18 mouse cellular contexts compared by ENCODE assay signal in genomic region chr5:24651356-24651755, GRCm38 (mm10). TPM values are rescaled to one million over a fixed set of nuclear protein-coding genes. Genes with fewer than 3 reads are reported as not detected.
DNase-seq lines count a peak whose midpoint lies in the region; ATAC-seq and TF ChIP-seq lines count a peak whose summit lies in the region.
"Had no signal": no experiment of that assay in that cellular context is flagged by ENCODE, and none has a peak within 500 bp of the region (broad histone marks: within the 10 kb centered on the region; RNA-seq: fewer than 3 reads in every experiment).

No protein-coding gene starts in this region.

- 90% methylated on average over 6 of the region's 6 CpGs for WGBS in forebrain, embryonic 15.5 days
- 84% methylated on average over 6 of the region's 6 CpGs for WGBS in forebrain, postnatal 0 days
- 84% methylated on average over 6 of the region's 6 CpGs for WGBS in hindbrain, embryonic 12.5 days
- WGBS in hindbrain, embryonic 16.5 days, result 81% methylated on average over 6 of the region's 6 CpGs

- no peaks in the 10 kb centered on the region for H3K36me3 ChIP-seq in forebrain, embryonic 15.5 days
- no peaks in the 10 kb centered on the region for H3K36me3 ChIP-seq in forebrain, postnatal 0 days (ENCODE audit: insufficient read depth)
- no peaks in the 10 kb centered on the region for H3K36me3 ChIP-seq in hindbrain, embryonic 12.5 days
- H3K36me3 ChIP-seq in hindbrain, embryonic 16.5 days (ENCODE audit: control insufficient read depth, insufficient read depth, low read length), result no peaks in the 10 kb centered on the region
- no peaks in the 10 kb centered on the region for H3K36me3 ChIP-seq in CH12.LX (replicated peaks in 1 of 2; ENCODE audit: control insufficient read depth in 1 of 2, insufficient read depth in 1 of 2, low read length in 1 of 2)
- no peaks in the 10 kb centered on the region for H3K36me3 ChIP-seq in ES-E14 (ENCODE audit: control insufficient read depth, insufficient read depth, low read length, poor library complexity, severe bottlenecking)
- H3K36me3 ChIP-seq: embryonic facial prominence, embryonic 12.5 days; forebrain, embryonic 12.5 days; G1E; heart, embryonic 10.5 days; liver, embryonic 12.5 days; neural tube, embryonic 12.5 days had no signal

- H3K4me1 ChIP-seq in forebrain, embryonic 15.5 days, result peaks cover 13% of the 10 kb centered on the region
- H3K4me1 ChIP-seq in forebrain, postnatal 0 days (ENCODE audit: insufficient read depth), result no peaks in the 10 kb centered on the region
- H3K4me1 ChIP-seq in hindbrain, embryonic 12.5 days, result no peaks in the 10 kb centered on the region
- H3K4me1 ChIP-seq in hindbrain, embryonic 16.5 days (ENCODE audit: control insufficient read depth, insufficient read depth, low read depth, low read length), result no peaks in the 10 kb centered on the region
- H3K4me1 ChIP-seq in CH12.LX (ENCODE audit: control insufficient read depth in 1 of 2, insufficient read depth in 2 of 2), result no peaks in the 10 kb centered on the region; a peak in 1 of 4 replicates
- H3K4me1 ChIP-seq in ES-E14 (ENCODE audit: control insufficient read depth in 2 of 2, insufficient read depth in 2 of 2, low read length in 2 of 2, poor library complexity in 1 of 2), result peaks cover 8 to 14% of the 10 kb centered on the region in 2 experiments; a peak in 3 of 4 replicates
- H3K4me1 ChIP-seq: embryonic facial prominence, embryonic 12.5 days; neural tube, embryonic 12.5 days had no signal

- H3K4me3 ChIP-seq in forebrain, embryonic 15.5 days, result no peak overlapping the region
- H3K4me3 ChIP-seq in forebrain, postnatal 0 days (ENCODE audit: low read depth, low read length), result no peak overlapping the region
- H3K4me3 ChIP-seq in hindbrain, embryonic 12.5 days, result no peak overlapping the region
- H3K4me3 ChIP-seq in hindbrain, embryonic 16.5 days (ENCODE audit: low read length), result no peak overlapping the region
- H3K4me3 ChIP-seq in CH12.LX (replicated peaks in 1 of 3; ENCODE audit: low read depth in 2 of 3, low read length in 2 of 3, poor library complexity in 1 of 3) (no peak overlapping the region), ES-E14 (ENCODE audit: insufficient read depth in 1 of 2, low read depth in 1 of 2, low read length in 2 of 2, poor library complexity in 1 of 2, severe bottlenecking in 1 of 2) (no peak overlapping the region)
- H3K4me3 ChIP-seq: embryonic facial prominence, embryonic 12.5 days; forebrain, embryonic 12.5 days; gastrocnemius, adult 2 months; heart, embryonic 10.5 days; liver, embryonic 12.5 days; neural tube, embryonic 12.5 days had no signal

- peak overlapping the region; percentile 21 for H3K27ac ChIP-seq in forebrain, embryonic 15.5 days (replicated peaks)
- no peak overlapping the region for H3K27ac ChIP-seq in forebrain, postnatal 0 days (ENCODE audit: low read depth, low read length)
- H3K27ac ChIP-seq in hindbrain, embryonic 12.5 days, result no peak overlapping the region
- H3K27ac ChIP-seq in hindbrain, embryonic 16.5 days (ENCODE audit: low read depth, low read length), result no peak overlapping the region
- H3K27ac ChIP-seq in CH12.LX (ENCODE audit: insufficient read depth, low read depth) (no peak overlapping the region), ES-E14 (ENCODE audit: insufficient read depth, low read depth, low read length, poor library complexity, severe bottlenecking) (no peak overlapping the region)
- H3K27ac ChIP-seq: embryonic facial prominence, embryonic 12.5 days; forebrain, embryonic 12.5 days; gastrocnemius, adult 2 months; heart, embryonic 10.5 days; hindbrain, postnatal 0 days; kidney, postnatal 0 days; liver, embryonic 12.5 days; neural tube, embryonic 12.5 days had no signal

- dilution Hi-C loops in CH12.LX (cut with MboI; ENCODE audit: extremely low pct_ligation_motif_present, extremely low pct_unique_long_range_greater_than_20kb, low sequenced_read_pairs), result no loop called here

- no peak for TF ChIP-seq RAD21 in CH12.LX (IDR thresholded peaks at IDR 0.05; ENCODE audit: low read depth, low read length)

- H3K4me2 ChIP-seq in forebrain, embryonic 15.5 days (replicated peaks), result no peak overlapping the region
- no peak overlapping the region for H3K4me2 ChIP-seq in forebrain, postnatal 0 days (ENCODE audit: low read depth)
- no peak overlapping the region for H3K4me2 ChIP-seq in hindbrain, embryonic 12.5 days (replicated peaks)
- no peak overlapping the region for H3K4me2 ChIP-seq in hindbrain, embryonic 16.5 days (ENCODE audit: low read length)
- H3K4me2 ChIP-seq in CH12.LX (ENCODE audit: insufficient read depth, low read depth, poor library complexity, severe bottlenecking), result peak overlapping the region; percentile 4; the same call in 1 of the 2 replicates
- H3K4me2 ChIP-seq: embryonic facial prominence, embryonic 12.5 days; forebrain, embryonic 12.5 days; liver, embryonic 12.5 days; midbrain, embryonic 11.5 days; neural tube, embryonic 12.5 days had no signal

- no peaks in the 10 kb centered on the region for H3K9me3 ChIP-seq in forebrain, embryonic 15.5 days
- no peaks in the 10 kb centered on the region for H3K9me3 ChIP-seq in forebrain, postnatal 0 days (ENCODE audit: low read length)
- no peaks in the 10 kb centered on the region for H3K9me3 ChIP-seq in hindbrain, embryonic 12.5 days (replicated peaks)
- H3K9me3 ChIP-seq in hindbrain, embryonic 16.5 days (ENCODE audit: control insufficient read depth, low read length), result no peaks in the 10 kb centered on the region
- H3K9me3 ChIP-seq in CH12.LX (replicated peaks; ENCODE audit: low read length) (peaks cover 3% of the 10 kb centered on the region), ES-E14 (ENCODE audit: control insufficient read depth, insufficient read depth, low read depth, low read length) (no peaks in the 10 kb centered on the region)
- H3K9me3 ChIP-seq: embryonic facial prominence, embryonic 12.5 days; forebrain, embryonic 12.5 days; G1E; heart, embryonic 10.5 days; liver, embryonic 12.5 days; neural tube, embryonic 12.5 days had no signal

- no peak for DNase-seq in forebrain, postnatal 0 days
- no peak for DNase-seq in CH12.LX (ENCODE audit: extremely low read depth)
- peak; percentile 37 for DNase-seq in ES-E14 (ENCODE audit: low read depth, low spot score)
- no peak for DNase-seq in spleen, adult 18-20 months

- H3K27me3 ChIP-seq in forebrain, embryonic 15.5 days, result no peaks in the 10 kb centered on the region
- no peaks in the 10 kb centered on the region for H3K27me3 ChIP-seq in forebrain, postnatal 0 days (ENCODE audit: insufficient read depth, low read length)
- peaks cover 5% of the 10 kb centered on the region; the same call in 1 of the 2 replicates for H3K27me3 ChIP-seq in hindbrain, embryonic 12.5 days
- no peaks in the 10 kb centered on the region for H3K27me3 ChIP-seq in hindbrain, embryonic 16.5 days (replicated peaks; ENCODE audit: control insufficient read depth, insufficient read depth, low read length)
- H3K27me3 ChIP-seq in CH12.LX (replicated peaks), result no peaks in the 10 kb centered on the region
- H3K27me3 ChIP-seq: embryonic facial prominence, embryonic 12.5 days had no signal

- H3K79me2 ChIP-seq in CH12.LX (replicated peaks; ENCODE audit: control insufficient read depth, extremely low read depth, insufficient read depth, poor library complexity, severe bottlenecking), result no peaks in the 10 kb centered on the region

- ATAC-seq in forebrain, embryonic 15.5 days (replicated peaks), result no peak
- no peak for ATAC-seq in forebrain, postnatal 0 days
- no peak for ATAC-seq in hindbrain, embryonic 12.5 days (ENCODE audit: low FRiP score)
- ATAC-seq in hindbrain, embryonic 16.5 days, result no peak

- TF ChIP-seq CTCF in forebrain, postnatal 0 days (IDR thresholded peaks at IDR 0.05; ENCODE audit: low read depth), result no peak
- no peak for TF ChIP-seq CTCF in CH12.LX (conservative IDR thresholded peaks at IDR 0.05 in 1 of 2, IDR thresholded peaks at IDR 0.05 in 1 of 2; ENCODE audit: low read depth in 2 of 2, low read length in 2 of 2)

- TF ChIP-seq EP300 in CH12.LX (IDR thresholded peaks at IDR 0.05; ENCODE audit: low read length), result no peak

- in situ Hi-C loops in CH12.LX (cut with MboI; ENCODE audit: low pct_ligation_motif_present, low pct_unique_long_range_greater_than_20kb, low sequenced_read_pairs), result loop anchor here (10.0 kb wide), 1 partner anchor 117 kb away; no protein-coding TSS in a partner anchor
- in situ Hi-C loops in ES-E14 (cut with MboI; ENCODE audit: low sequenced_read_pairs in 2 of 2, unreplicated experiment in 2 of 2), result no loop called here

- peak overlapping the region; percentile 8; the same call in 1 of the 2 replicates for H3K9ac ChIP-seq in forebrain, embryonic 15.5 days (replicated peaks)
- no peak overlapping the region for H3K9ac ChIP-seq in forebrain, postnatal 0 days
- 0 out of 2 replicates have a peak overlapping the region, but pooled peaks have one; percentile 32 for H3K9ac ChIP-seq in hindbrain, embryonic 12.5 days
- no peak overlapping the region for H3K9ac ChIP-seq in hindbrain, embryonic 16.5 days (ENCODE audit: low read depth, low read length)
- H3K9ac ChIP-seq in CH12.LX (ENCODE audit: insufficient read depth, low read depth), result no peak overlapping the region
- H3K9ac ChIP-seq in ES-E14 (ENCODE audit: insufficient read depth, low read depth, low read length, poor library complexity, severe bottlenecking), result 0 out of 2 replicates have a peak overlapping the region, but pooled peaks have one; percentile 6
- H3K9ac ChIP-seq: embryonic facial prominence, embryonic 12.5 days; forebrain, embryonic 12.5 days; liver, embryonic 12.5 days; liver, postnatal 0 days; neural tube, embryonic 12.5 days had no signal

- no peak for TF ChIP-seq POLR2A in CH12.LX (IDR thresholded peaks at IDR 0.05; ENCODE audit: low read depth, low read length)

RNA-seq across cellular contexts. Expression of gene Smarcd3, which starts 27.1 kb away (rescaled TPM):
- polyA plus RNA-seq in forebrain, embryonic 15.5 days (2015; fragmentation: Nextera tagmentation; extraction: Ambion mirVana), result 171 and 176 TPM in 2 replicates
- total RNA-seq in forebrain, postnatal 0 days (2014; rRNA removed), result 265 and 272 TPM in 2 replicates
- 162 and 168 TPM in 2 replicates for polyA plus RNA-seq in forebrain, postnatal 0 days (2015; fragmentation: Nextera tagmentation; extraction: Ambion mirVana)
- polyA plus RNA-seq in hindbrain, embryonic 12.5 days (2016; fragmentation: Nextera tagmentation; extraction: Ambion mirVana), result 78.4 and 83.2 TPM in 2 replicates
- polyA plus RNA-seq in hindbrain, embryonic 16.5 days (2015; fragmentation: Nextera tagmentation; extraction: Ambion mirVana), result 128 and 133 TPM in 2 replicates
- total RNA-seq in CH12.LX (2012; rRNA removed) (1.3 and 1.5 TPM in 2 replicates), CH12.LX (2014; rRNA removed) (not detected in 2 replicates), ES-E14 (2012; rRNA removed) (4.9 and 8.5 TPM in 2 replicates)
- polyA plus RNA-seq in CH12.LX (2012; ENCODE audit: insufficient read length, low read depth), result 2.2 and 2.8 TPM in 2 replicates
- polyA plus RNA-seq: G1E had no signal

RNA-seq across cellular contexts. Expression of gene Nub1, which starts 34.0 kb away (rescaled TPM):
- 59.7 and 61.2 TPM in 2 replicates for polyA plus RNA-seq in forebrain, embryonic 15.5 days (2015; fragmentation: Nextera tagmentation; extraction: Ambion mirVana)
- 88.6 TPM in 2 replicates for total RNA-seq in forebrain, postnatal 0 days (2014; rRNA removed)
- polyA plus RNA-seq in forebrain, postnatal 0 days (2015; fragmentation: Nextera tagmentation; extraction: Ambion mirVana), result 59.4 and 61.0 TPM in 2 replicates
- polyA plus RNA-seq in hindbrain, embryonic 12.5 days (2016; fragmentation: Nextera tagmentation; extraction: Ambion mirVana), result 40.3 and 42.3 TPM in 2 replicates
- 48.8 and 49.5 TPM in 2 replicates for polyA plus RNA-seq in hindbrain, embryonic 16.5 days (2015; fragmentation: Nextera tagmentation; extraction: Ambion mirVana)
- total RNA-seq in CH12.LX (2012; rRNA removed) (48.5 and 58.1 TPM in 2 replicates), CH12.LX (2014; rRNA removed) (66.5 and 69.3 TPM in 2 replicates), ES-E14 (2012; rRNA removed) (39.9 and 47.7 TPM in 2 replicates)
- 83.2 and 86.2 TPM in 2 replicates for polyA plus RNA-seq in CH12.LX (2012; ENCODE audit: insufficient read length, low read depth)

Comparison
In these comparisons a context has a peak if more than half of its experiments do, and no peak if none do; other contexts are left out.
1. H3K9ac ChIP-seq: peak in forebrain, embryonic 15.5 days (single experiment), hindbrain, embryonic 12.5 days (single experiment) and ES-E14 (single experiment); none in forebrain, postnatal 0 days (single experiment), hindbrain, embryonic 16.5 days (single experiment) and CH12.LX (single experiment).
2. RNA of gene Smarcd3, which starts 27.1 kb away (polyA plus RNA-seq): 171 to 176 TPM in forebrain, embryonic 15.5 days, 162 to 168 TPM in forebrain, postnatal 0 days, 128 to 133 TPM in hindbrain, embryonic 16.5 days and 78.4 to 83.2 TPM in hindbrain, embryonic 12.5 days; 2.2 to 2.8 TPM in CH12.LX; every median in the first group is over 10 times any median in the second.